Comparison of ENCODE assay signal across 7 mouse cellular contexts in the genomic region with DNA sequence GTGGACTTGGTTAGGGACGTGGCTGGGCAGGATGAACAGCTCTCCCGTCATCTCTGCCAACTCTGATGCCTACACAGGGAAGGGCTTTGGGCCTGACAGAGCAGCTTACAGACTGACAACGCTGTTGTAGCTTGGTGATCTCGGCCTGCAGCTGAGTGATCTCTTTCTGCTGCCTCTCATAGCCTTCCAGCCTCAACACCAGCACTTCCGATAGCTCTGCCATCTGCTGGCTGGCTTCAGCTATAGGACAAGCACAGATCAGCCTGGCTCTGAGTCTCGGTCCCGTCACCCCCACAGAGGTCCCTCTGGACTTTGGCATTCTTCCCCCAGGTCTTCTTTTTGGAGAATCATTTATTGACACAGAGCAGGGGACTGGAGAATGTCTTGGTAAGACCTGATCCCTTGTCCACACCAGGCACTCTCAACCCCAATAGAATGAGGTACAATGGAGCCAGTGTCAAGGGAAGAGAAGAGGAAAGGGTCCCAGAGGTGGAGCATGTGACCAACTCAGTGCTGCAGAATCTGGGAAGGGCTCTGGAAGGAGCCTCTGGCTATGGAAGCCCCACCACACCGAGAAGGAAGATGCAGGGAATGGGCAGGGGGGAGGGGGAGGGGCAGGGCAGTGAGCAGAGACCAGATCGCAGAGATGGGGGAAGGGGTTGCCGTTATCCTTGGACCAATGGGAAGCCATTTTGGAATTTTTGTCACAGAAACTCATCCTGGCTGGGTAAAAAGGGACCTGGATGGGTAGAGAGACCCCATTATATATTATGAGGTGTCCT. TPM values are rescaled to one million over a fixed set of nuclear protein-coding genes. Genes with fewer than 3 reads are reported as not detected.
DNase-seq lines count a peak whose midpoint lies in the region; ATAC-seq and TF ChIP-seq lines count a peak whose summit lies in the region.

No protein-coding gene starts in this region.

- ATAC-seq in embryonic facial prominence, embryonic 13.5 days (ENCODE audit: insufficient number of reproducible peaks, insufficient read depth, low FRiP score, low TSS enrichment, low read depth) = no peak
- no peak for ATAC-seq in midbrain, postnatal 0 days (ENCODE audit: low FRiP score)

- H3K9me3 ChIP-seq in embryonic facial prominence, embryonic 13.5 days = no peaks in the 10 kb centered on the region
- H3K9me3 ChIP-seq in midbrain, postnatal 0 days (ENCODE audit: low read length) = no peaks in the 10 kb centered on the region

- H3K4me2 ChIP-seq in embryonic facial prominence, embryonic 13.5 days = no peak overlapping the region
- peak overlapping the region; percentile 9; the same call in 1 of the 2 replicates for H3K4me2 ChIP-seq in midbrain, postnatal 0 days (ENCODE audit: low read depth, low read length, poor library complexity, severe bottlenecking)

- H3K9ac ChIP-seq in embryonic facial prominence, embryonic 13.5 days = peak overlapping the region; percentile 40; the same call in 1 of the 2 replicates
- no peak overlapping the region for H3K9ac ChIP-seq in midbrain, postnatal 0 days (replicated peaks; ENCODE audit: low read length, poor library complexity, severe bottlenecking)

- H3K27me3 ChIP-seq in embryonic facial prominence, embryonic 13.5 days = peaks cover 48% of the 10 kb centered on the region
- no peaks in the 10 kb centered on the region for H3K27me3 ChIP-seq in midbrain, postnatal 0 days (ENCODE audit: insufficient read depth, low read length)

- H3K4me3 ChIP-seq in embryonic facial prominence, embryonic 13.5 days = no peak overlapping the region
- no peak overlapping the region for H3K4me3 ChIP-seq in midbrain, postnatal 0 days (ENCODE audit: low read depth, low read length)

- peaks cover 36% of the 10 kb centered on the region for H3K4me1 ChIP-seq in embryonic facial prominence, embryonic 13.5 days
- H3K4me1 ChIP-seq in midbrain, postnatal 0 days (ENCODE audit: insufficient read depth, low read length) = no peaks in the 10 kb centered on the region

- TF ChIP-seq CTCF in midbrain, postnatal 0 days (IDR thresholded peaks at IDR 0.05) = peak; percentile 78

- no peaks in the 10 kb centered on the region for H3K36me3 ChIP-seq in embryonic facial prominence, embryonic 13.5 days
- H3K36me3 ChIP-seq in midbrain, postnatal 0 days (ENCODE audit: insufficient read depth, low read length) = peaks cover 14% of the 10 kb centered on the region

- no peak overlapping the region for H3K27ac ChIP-seq in embryonic facial prominence, embryonic 13.5 days
- H3K27ac ChIP-seq in midbrain, postnatal 0 days (ENCODE audit: low read depth, low read length) = 0 out of 2 replicates have a peak overlapping the region, but pooled peaks have one; percentile 2

- DNase-seq in kidney, adult 9 months = peak; percentile 40
- no peak for DNase-seq in kidney, adult 18-20 months
- DNase-seq in 3T3-L1 (ENCODE audit: low read depth, low spot score) (peak; percentile 51), ES-CJ7 (ENCODE audit: low read depth, low spot score) (peak; percentile 68)
- DNase-seq in midbrain, postnatal 0 days (ENCODE audit: low spot score) = peak; percentile 73
- no peak for DNase-seq in spleen, postnatal 4 days (ENCODE audit: low spot score in 2 of 2)

- 29% methylated on average over 10 of the region's 10 CpGs for WGBS in embryonic facial prominence, embryonic 13.5 days
- 31% methylated on average over 10 of the region's 10 CpGs for WGBS in midbrain, postnatal 0 days

RNA-seq across cellular contexts. Expression of a gene that starts 3.7 kb away (rescaled TPM):
- polyA plus RNA-seq in embryonic facial prominence, embryonic 13.5 days (2015; fragmentation: Nextera tagmentation; extraction: Ambion mirVana) = 5.9 and 7.6 TPM in 2 replicates
- 743 and 796 TPM in 2 replicates for total RNA-seq in midbrain, postnatal 0 days (2014; rRNA removed)
- polyA plus RNA-seq in midbrain, postnatal 0 days (2015; fragmentation: Nextera tagmentation; extraction: Ambion mirVana) = 597 and 631 TPM in 2 replicates

RNA-seq across cellular contexts. Expression of a gene that starts 18.1 kb away (rescaled TPM):
- 1.2 TPM in 1 of 2 replicates, not detected in the other for polyA plus RNA-seq in embryonic facial prominence, embryonic 13.5 days (2015; fragmentation: Nextera tagmentation; extraction: Ambion mirVana)
- total RNA-seq in midbrain, postnatal 0 days (2014; rRNA removed) = not detected in 2 replicates
- 1.1 and 2.2 TPM in 2 replicates for polyA plus RNA-seq in midbrain, postnatal 0 days (2015; fragmentation: Nextera tagmentation; extraction: Ambion mirVana)

RNA-seq across cellular contexts. Expression of a gene that starts 32.6 kb away (rescaled TPM):
- 1,424 and 1,667 TPM in 2 replicates for polyA plus RNA-seq in embryonic facial prominence, embryonic 13.5 days (2015; fragmentation: Nextera tagmentation; extraction: Ambion mirVana)
- total RNA-seq in midbrain, postnatal 0 days (2014; rRNA removed) = 84.7 and 117 TPM in 2 replicates
- polyA plus RNA-seq in midbrain, postnatal 0 days (2015; fragmentation: Nextera tagmentation; extraction: Ambion mirVana) = 1,241 and 1,297 TPM in 2 replicates

RNA-seq across cellular contexts. Expression of a gene that starts 45.3 kb away (rescaled TPM):
- 104 TPM in 2 replicates for polyA plus RNA-seq in embryonic facial prominence, embryonic 13.5 days (2015; fragmentation: Nextera tagmentation; extraction: Ambion mirVana)
- 133 and 156 TPM in 2 replicates for total RNA-seq in midbrain, postnatal 0 days (2014; rRNA removed)
- polyA plus RNA-seq in midbrain, postnatal 0 days (2015; fragmentation: Nextera tagmentation; extraction: Ambion mirVana) = 69.7 and 75.5 TPM in 2 replicates

Comparison
In these comparisons a context has a peak if more than half of its experiments do, and no peak if none do; other contexts are left out.
1. DNase-seq: peak in kidney, adult 9 months (single experiment), 3T3-L1 (single experiment), ES-CJ7 (single experiment) and midbrain, postnatal 0 days (single experiment); none in kidney, adult 18-20 months (single experiment) and spleen, postnatal 4 days (0 of 2).
2. RNA of a gene that starts 3.7 kb away (polyA plus RNA-seq): 597 to 631 TPM in midbrain, postnatal 0 days; 5.9 to 7.6 TPM in embryonic facial prominence, embryonic 13.5 days; every median in the first group is over 10 times any median in the second.